Comparison of ENCODE assay signal across 8 mouse cellular contexts in genomic region chr17:13700131-13701016, GRCm38 (mm10). TPM values are rescaled to one million over a fixed set of nuclear protein-coding genes. Genes with fewer than 3 reads are reported as not detected.
A peak's percentile ranks its signal among the peaks of the same experiment; 100 is the strongest.
DNase-seq lines count a peak whose midpoint lies in the region; ATAC-seq lines count a peak whose summit lies in the region.

No protein-coding gene starts in this region.

- H3K27ac ChIP-seq in embryonic facial prominence, embryonic 13.5 days = peak overlapping the region; percentile 78
- H3K27ac ChIP-seq in heart, embryonic 15.5 days = peak overlapping the region; percentile 85

- H3K9ac ChIP-seq in embryonic facial prominence, embryonic 13.5 days = 0 out of 2 replicates have a peak overlapping the region, but pooled peaks have one; percentile 32
- no peak overlapping the region for H3K9ac ChIP-seq in heart, embryonic 15.5 days

- peak; percentile 86 for ATAC-seq in embryonic facial prominence, embryonic 13.5 days (ENCODE audit: insufficient number of reproducible peaks, insufficient read depth, low FRiP score, low TSS enrichment, low read depth)
- ATAC-seq in heart, embryonic 15.5 days (replicated peaks; ENCODE audit: insufficient number of reproducible peaks, insufficient read depth, low FRiP score, low read depth) = peak; percentile 84

- 21% methylated on average over 4 of the region's 4 CpGs for WGBS in embryonic facial prominence, embryonic 13.5 days
- 21% methylated on average over 4 of the region's 4 CpGs for WGBS in heart, embryonic 15.5 days

- H3K4me2 ChIP-seq in embryonic facial prominence, embryonic 13.5 days = no peak overlapping the region
- peak overlapping the region; percentile 13; the same call in 1 of the 2 replicates for H3K4me2 ChIP-seq in heart, embryonic 15.5 days

- H3K4me1 ChIP-seq in embryonic facial prominence, embryonic 13.5 days = peaks cover 16% of the 10 kb centered on the region
- H3K4me1 ChIP-seq in heart, embryonic 15.5 days (replicated peaks) = peaks cover 32% of the 10 kb centered on the region

- H3K27me3 ChIP-seq in embryonic facial prominence, embryonic 13.5 days = no peaks in the 10 kb centered on the region
- H3K27me3 ChIP-seq in heart, embryonic 15.5 days = no peaks in the 10 kb centered on the region

- no peaks in the 10 kb centered on the region for H3K9me3 ChIP-seq in embryonic facial prominence, embryonic 13.5 days
- no peaks in the 10 kb centered on the region for H3K9me3 ChIP-seq in heart, embryonic 15.5 days (replicated peaks)

- no peak overlapping the region for H3K4me3 ChIP-seq in embryonic facial prominence, embryonic 13.5 days
- H3K4me3 ChIP-seq in heart, embryonic 15.5 days = no peak overlapping the region

- H3K36me3 ChIP-seq in embryonic facial prominence, embryonic 13.5 days = no peaks in the 10 kb centered on the region
- H3K36me3 ChIP-seq in heart, embryonic 15.5 days = no peaks in the 10 kb centered on the region

- peak; percentile 92 for DNase-seq in R1 (ENCODE audit: low read depth, low spot score)
- peak; percentile 80 for DNase-seq in kidney, postnatal 10 days
- peak; percentile 72 to 87 for DNase-seq in lung, postnatal 4 days
- DNase-seq in thymus, adult 18-20 months = no peak
- no peak for DNase-seq in spleen, adult 18-20 months
- no peak for DNase-seq in spleen, postnatal 14 days (ENCODE audit: low spot score in 2 of 2)

RNA-seq across cellular contexts. Expression of gene Afdn, which starts 60.0 kb away (rescaled TPM):
- 57.8 and 68.7 TPM in 2 replicates for polyA plus RNA-seq in embryonic facial prominence, embryonic 13.5 days (2015; fragmentation: Nextera tagmentation; extraction: Ambion mirVana)
- polyA plus RNA-seq in heart, embryonic 15.5 days (2015; fragmentation: Nextera tagmentation; extraction: Ambion mirVana) = 54.1 and 68.7 TPM in 2 replicates

Comparison
In these comparisons a context has a peak if more than half of its experiments do, and no peak if none do; other contexts are left out.
1. DNase-seq: peak in R1 (single experiment), kidney, postnatal 10 days (single experiment) and lung, postnatal 4 days (2 of 2); none in thymus, adult 18-20 months (0 of 2), spleen, adult 18-20 months (0 of 2) and spleen, postnatal 14 days (0 of 2).